Mouse (Mus musculus) mature B cell (primary cell): ENCODE measurements around the gene Pdhx.

Experiments used
- in situ Hi-C: fragments of 300-500 bp; cut with MboI; formaldehyde crosslinking; loops from 2 replicates; pipeline ENCODE4 v1.14.3; 2019

Gene Pdhx

DNA sequence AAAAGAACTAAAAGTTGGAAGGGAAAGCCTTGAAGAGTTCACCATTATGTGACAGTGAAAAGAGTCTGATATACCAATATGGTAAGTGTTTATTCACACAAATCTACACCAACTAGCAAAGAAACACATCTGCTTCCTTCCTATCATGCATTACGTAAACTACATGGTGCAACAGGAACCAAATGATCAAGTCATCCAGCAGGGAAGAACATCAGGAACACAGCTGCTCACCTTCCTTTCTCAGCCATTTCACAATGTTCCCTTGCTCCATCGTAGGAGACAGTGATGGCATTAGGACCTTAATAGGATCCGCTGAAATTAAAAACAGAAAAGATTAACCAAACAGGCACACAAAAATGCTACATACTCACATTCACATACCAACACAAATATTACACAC lies 15.0 kb downstream of the Pdhx start:
- in situ Hi-C loops, result no loop called here

- in situ Hi-C loops, result no loop called here
Measured at GRCm38 (mm10) chr2:103055820-103056219, 17.5 kb downstream of the Pdhx start.

GRCm38 (mm10) chr2:103051937-103052893 lies 21.1 kb downstream of the Pdhx start:
- in situ Hi-C loops, result no loop called here

DNA sequence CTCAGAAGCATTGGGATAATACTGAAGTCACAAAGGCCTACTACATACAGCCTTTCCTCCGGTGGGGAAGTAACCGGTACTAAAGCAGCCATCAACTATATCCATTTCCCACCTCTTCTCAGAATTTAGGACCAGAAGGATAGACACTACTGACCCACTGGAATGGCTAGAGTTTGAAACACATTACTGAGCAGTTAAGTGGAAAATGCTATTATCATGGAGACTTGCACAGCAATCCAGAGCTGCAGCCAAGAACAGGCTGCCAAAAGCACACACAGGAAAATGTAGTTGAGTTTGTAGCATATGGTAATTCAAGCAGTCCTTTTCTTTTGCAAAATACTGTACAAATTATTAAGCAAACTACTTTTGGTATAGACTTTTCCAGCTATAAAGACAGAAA lies 28.0 kb downstream of the Pdhx start:
- in situ Hi-C loops, result no loop called here

GRCm38 (mm10) chr2:103040896-103041295 lies 32.4 kb downstream of the Pdhx start:
- in situ Hi-C loops, result no loop called here

DNA sequence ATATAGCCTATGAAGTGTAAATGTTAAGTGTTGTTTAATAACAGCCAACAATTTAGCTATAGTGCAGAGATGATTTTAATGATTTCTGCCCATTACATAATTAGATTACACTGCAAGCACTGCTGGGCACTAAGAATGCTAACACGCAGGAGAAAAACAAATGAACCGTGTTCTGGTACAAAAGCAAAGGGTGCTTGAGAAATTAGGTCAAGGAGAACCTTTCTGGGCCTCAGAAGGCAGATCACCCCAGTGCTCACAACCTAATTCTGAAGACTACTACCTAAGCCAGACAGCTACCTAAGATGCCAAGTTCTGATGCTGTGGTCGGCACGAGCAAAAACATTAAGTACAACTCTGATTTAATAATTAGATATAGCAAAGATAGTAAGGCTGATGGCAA lies 35.5 kb downstream of the Pdhx start:
- in situ Hi-C loops, result no loop called here

GRCm38 (mm10) chr2:103022728-103023127 lies 50.6 kb downstream of the Pdhx start:
- in situ Hi-C loops, result loop anchor here (10.0 kb wide), 1 partner anchor 278 kb away; no protein-coding TSS in a partner anchor

DNA sequence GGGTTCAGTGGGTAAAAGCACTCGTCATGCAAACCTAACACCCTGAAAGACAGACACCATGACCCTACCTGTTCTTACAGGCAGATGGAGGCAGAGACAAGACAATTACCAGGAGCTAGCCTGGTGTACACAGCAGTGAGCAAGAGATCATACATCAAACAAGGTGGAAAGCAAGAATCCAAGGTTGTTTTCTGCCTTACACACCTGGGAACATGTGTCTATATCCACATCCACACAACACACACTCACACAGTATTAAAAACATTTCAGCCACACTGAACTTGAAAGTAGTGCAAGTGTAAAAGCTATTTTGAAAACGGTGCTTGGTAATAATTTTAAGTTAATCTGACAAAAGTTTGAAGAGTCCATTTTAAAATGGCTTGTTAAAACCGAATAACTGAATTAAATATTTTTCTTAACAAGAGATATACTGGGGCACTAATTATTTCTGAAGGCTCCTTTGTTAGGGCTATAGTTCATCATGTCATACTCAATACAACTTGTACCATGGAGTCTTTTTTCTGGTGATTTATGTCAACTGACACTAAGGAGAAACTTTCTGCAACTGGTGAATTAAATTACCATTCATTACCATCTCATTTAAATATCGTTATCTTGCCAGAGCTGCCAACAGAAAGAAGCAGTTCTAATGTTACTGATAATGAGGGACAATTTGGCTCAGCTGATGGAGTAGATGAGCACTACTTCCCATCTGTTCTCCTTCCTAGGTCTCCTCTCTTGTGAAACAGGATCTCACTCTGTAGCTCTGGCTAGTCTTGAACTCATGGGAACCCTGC lies 52.9 kb downstream of the Pdhx start:
- in situ Hi-C loops, result loop anchor here (10.0 kb wide), 1 partner anchor 276 kb away; no protein-coding TSS in a partner anchor

GRCm38 (mm10) chr2:103018817-103019494 lies 54.4 kb downstream of the Pdhx start:
- in situ Hi-C loops, result loop anchor here (5.0 kb wide), 1 partner anchor 332 kb away; no protein-coding TSS in a partner anchor

GRCm38 (mm10) chr2:103017391-103017824 lies 55.9 kb downstream of the Pdhx start:
- in situ Hi-C loops, result loop anchor here (5.0 kb wide), 1 partner anchor 330 kb away; no protein-coding TSS in a partner anchor

DNA sequence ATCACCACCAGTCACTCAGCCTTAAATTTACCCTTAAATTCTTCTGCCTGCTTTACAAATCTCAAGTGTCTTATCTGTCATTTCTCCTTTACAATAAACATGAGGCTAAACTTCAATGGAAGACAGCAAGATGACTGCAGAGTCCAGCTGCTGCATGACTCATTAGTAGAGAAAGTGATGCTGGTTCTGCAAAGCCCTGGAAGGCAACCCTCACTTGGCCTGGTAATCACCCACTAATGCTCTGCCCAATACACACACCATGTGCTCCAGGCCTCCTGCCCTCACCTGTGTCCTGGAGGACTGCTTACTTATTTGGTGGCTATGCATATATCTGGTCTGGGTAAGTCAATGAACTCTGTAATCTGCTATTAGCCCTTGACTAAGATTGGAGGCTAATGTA lies 57.2 kb downstream of the Pdhx start:
- in situ Hi-C loops, result loop anchor here (5.0 kb wide), 1 partner anchor 329 kb away; no protein-coding TSS in a partner anchor

DNA sequence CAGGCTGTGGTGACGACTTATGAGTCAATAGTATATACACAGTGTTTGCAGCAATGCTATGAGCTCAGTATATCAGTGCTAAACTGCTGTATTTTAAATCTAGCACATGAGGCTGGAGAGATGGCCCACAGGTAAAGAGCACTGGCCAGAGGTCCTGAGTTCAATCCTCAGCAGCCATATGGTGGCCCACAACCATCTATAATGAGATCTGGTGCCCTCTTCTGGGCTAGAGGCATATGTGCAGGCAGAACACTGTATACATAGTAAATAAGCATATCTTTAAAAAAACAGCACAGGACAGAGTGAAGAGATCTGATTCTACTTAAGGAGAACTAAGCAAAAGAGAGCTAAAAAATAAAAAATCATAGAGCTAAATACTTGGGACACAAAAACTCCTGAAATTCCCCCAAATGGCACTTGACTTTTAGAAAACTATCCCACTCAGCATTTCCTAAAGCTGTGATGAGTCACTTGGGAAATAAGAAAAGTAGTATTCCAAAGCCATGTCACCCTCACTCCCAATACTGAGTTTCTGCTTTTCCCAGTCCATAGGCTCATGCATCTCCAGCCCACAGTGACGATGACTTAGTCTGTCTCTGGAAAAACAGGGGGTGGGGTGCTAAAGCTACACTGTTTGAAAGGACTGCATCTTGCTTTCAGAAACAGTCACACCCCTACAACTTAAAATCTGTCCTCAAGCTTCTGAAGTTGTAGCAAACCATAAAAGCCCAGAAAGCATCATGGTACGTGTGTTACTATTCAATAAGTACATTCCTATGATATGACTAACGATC lies 60.3 kb downstream of the Pdhx start:
- in situ Hi-C loops, result no loop called here

GRCm38 (mm10) chr2:103008221-103008620 lies 65.1 kb downstream of the Pdhx start:
- in situ Hi-C loops, result no loop called here

DNA sequence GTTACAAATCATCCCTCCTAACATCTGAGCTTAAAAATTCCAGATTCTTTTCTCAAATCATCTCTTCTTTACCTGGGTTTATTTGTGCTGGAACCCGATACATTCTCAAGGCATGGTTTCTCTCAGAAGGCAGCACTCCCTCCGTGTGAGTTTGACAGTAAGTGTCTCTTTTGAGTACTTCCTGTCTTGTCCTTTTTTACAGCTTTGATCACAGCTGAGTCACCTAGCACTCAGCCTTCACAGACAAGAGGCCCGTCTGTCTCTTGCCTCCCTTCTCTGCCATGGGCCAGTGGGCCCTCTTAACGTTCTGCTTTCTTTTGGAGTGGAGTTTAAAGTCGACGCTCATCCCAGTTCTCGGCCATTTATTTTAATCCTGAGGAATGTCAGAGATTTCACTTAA lies 68.7 kb downstream of the Pdhx start:
- in situ Hi-C loops, result no loop called here

DNA sequence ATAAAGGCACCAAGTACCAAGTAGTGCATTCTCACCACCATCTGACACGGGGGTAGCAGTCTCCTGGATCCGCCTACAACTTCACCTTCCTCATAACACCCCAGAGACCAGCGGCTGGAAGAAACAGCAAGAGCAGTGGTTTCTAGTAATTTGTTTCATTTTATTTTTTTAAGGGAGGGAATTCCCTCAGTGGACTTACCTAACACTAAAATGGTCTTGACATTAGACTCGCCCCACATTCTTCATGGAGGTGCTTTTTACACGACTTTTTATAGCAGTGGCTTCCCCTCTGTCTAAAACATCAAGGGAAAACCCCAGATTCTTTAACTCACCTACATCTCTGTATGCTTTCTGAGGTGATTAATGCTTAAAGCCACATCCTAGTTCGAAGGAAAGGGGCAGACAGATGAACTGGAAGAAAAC lies 74.1 kb downstream of the Pdhx start:
- in situ Hi-C loops, result no loop called here

DNA sequence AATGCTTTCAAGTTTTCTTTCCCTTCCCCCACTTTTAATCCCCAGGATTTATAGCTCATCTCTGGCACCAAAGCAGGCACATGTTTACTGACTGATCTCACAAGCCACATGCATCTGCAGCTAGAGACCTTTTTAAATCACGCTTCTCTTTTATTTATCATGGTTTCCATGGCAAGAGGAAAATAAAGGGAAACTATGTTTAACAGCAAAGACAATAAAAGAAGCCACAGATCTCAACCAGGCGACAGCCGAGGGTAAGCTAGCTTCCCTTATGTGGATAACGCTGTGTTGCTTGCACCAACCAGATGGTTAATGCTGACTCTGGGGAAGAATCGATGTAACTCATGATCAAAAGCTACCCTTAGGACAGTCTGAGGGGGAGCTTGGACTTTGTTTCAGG lies 75.0 kb downstream of the Pdhx start:
- in situ Hi-C loops, result no loop called here

DNA sequence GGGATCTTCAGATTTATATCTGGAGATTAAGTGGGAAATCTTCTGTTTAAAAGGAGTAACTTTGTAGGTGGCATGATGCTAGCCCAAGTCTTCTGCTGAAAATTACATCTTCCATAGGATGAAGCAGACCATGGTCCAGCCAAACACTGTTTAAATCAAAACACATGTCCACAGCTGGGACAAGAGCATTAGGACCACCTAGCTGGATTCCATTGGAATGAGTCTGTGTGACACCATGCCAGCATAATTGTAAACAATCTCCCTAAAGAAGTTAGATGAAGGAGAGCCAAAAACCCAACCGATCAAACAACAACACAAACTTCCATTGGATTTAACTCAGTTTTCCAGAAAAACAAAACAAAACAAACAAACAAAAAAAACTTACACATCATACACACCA lies 75.4 kb downstream of the Pdhx start:
- in situ Hi-C loops, result no loop called here

- in situ Hi-C loops, result no loop called here
Measured at GRCm38 (mm10) chr2:102993841-102994607, 79.3 kb downstream of the Pdhx start.

GRCm38 (mm10) chr2:102992405-102992804 lies 80.9 kb downstream of the Pdhx start:
- in situ Hi-C loops, result no loop called here

- in situ Hi-C loops, result no loop called here
Measured at GRCm38 (mm10) chr2:102990301-102990702, 83.0 kb downstream of the Pdhx start.
